Mouse (Mus musculus) cerebellum, postnatal 4 days (tissue): ENCODE data around the gene Ifitm5.
"Not testable (repeated sequence)": the region's sequence is repeated elsewhere in the genome, so short reads cannot be mapped to it uniquely, and the experiment has no call there.

ENCODE experiments used
- DNase-seq, 2 experiments: peaks; one replicate each; pipeline ENCODE4 v3.0.0; 2022; ENCODE audit warnings: low spot score in 2 of 2, mixed read lengths in 1 of 2

Ifitm5 gene

DNA sequence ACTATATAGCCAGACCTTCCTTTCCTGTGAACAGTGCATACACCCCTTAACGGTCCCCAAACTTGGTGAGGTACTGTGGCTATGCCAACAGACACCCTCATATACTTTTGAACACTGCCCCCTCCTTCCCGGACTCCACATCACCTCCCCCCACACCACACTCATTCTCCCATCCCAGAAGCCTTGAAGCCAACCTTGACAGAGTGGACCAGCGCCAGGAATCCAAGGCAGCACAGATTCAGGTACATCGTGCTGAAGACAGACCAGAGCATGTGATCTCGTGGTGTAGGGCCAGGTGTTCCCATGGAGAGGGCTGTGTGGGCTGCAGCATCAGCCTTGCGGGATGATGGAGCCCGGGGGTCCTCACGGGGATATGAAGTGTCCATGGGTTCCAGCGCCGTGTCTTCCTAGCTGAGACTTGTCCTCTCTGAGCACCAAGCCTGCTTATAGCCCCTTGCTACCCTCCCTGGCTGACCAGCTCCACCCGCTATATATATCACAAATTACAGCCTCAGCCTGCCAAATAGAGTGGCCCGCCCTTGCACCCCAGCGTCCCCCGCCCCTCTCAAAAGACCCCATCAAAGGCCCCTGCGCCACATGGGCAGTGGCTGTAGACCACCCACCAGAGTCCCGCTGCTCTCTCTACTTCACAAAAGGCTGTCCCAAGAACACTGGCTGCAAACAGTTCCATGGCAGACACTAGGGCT lies at the start of gene Ifitm5:
Ifitm5 (minus strand) TSS at position 468 of the 707 bp plus-strand sequence.
- DNase-seq: no peak

DNA sequence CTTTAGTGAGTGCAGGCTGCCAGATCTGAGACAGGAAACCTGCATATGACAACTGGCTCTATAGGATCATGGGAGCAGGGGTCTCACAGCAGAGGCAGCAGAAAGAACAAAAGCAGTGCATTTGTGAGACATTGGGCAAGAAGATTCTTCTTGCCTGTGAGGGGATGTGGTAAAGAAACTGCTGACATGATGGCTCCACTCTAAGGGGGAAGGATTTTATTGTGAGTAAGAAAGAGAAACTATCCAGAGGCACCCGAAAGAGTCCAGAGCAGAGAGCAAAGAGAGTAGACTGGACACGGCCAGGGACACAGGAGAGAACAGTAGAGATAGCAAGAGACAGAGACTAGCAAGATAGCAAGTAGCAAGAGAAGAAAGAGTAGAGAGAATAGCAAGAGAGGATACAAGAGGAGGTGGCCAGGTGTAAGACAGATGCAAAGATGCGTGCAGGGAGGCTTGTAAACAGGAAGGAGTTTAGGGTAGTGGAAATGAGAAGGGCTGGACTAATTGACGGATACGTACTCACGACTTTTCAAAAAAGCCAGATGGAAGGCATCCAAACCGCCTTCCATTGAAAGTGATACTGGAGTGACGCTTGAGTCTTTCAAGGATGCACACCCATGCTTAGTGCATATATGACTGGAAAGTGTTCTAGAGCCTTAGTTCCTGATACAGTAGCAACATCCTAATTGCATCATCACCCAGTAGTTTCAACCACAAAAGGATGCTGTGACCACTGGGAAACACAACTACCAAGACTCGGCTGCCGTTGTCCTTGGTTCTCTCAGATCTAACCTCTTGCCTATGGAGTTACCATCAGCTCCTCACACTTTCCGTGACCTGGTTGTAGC lies 49.0 kb upstream of the Ifitm5 start:
- DNase-seq: no peak

DNA sequence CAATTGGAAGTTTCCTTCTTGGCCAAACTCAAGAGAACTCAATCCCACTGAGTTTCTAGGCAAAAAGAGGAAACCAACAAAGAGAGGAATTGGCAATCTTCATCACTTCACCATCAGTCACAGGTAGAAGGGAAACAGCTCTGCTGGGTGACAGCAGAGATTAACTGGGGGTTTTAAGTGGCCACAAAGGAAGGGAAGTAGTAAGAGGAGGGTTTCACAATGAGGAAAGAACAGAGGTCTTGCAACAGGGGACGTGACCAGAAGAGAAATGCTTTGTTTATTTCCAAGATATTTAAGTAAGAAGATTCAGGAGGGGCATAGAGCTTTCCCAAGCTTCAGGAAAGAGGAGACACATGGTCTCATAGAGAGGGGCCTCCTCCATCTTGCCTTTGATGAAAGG lies 47.7 kb upstream of the Ifitm5 start:
- DNase-seq: no peak

- DNase-seq: no peak
Measured at GRCm38 (mm10) chr7:140991117-140991689, 41.1 kb upstream of the Ifitm5 start.

DNA sequence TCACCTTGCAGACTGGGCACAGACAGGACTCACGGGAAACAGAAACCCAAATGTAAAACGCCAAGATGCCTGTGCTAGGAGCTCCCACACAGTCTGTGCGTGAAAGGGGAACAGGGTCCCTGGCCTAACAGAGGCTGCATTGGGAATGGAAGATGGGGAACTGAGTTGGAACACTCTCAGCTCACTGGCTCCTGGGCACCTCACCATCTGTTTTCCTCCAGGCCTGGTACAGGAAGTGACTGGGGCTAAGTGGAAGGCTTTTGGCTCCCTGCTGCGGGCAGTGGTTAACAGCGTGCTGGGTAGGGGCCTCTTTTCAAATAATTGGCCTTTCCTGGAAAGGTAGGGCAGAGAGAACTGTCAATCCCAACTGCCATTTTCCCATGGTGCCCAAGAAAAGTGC lies 40.5 kb upstream of the Ifitm5 start:
- DNase-seq: no peak

- no peak for DNase-seq
Measured at GRCm38 (mm10) chr7:140990185-140990584, 40.1 kb upstream of the Ifitm5 start.

DNA sequence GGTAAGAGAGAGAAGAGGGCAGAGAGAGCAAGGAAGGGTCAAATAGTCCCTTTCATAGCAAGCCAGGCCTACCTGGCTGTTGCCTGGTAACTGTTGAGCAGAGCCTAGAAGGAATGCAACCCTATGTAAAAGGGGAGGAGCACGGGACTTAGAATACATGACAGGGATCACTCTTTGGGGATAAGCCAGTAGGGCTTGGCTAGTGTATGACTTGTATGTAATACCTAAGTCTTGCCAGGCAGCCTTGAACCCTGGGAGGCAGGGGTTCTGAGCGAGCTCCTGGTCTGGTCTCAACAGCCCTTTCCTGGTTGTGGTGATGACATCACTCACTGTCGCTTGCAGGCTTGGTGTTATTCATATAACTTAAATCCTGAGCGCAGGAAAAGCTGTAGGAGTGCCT lies 38.9 kb upstream of the Ifitm5 start:
- no peak for DNase-seq

DNA sequence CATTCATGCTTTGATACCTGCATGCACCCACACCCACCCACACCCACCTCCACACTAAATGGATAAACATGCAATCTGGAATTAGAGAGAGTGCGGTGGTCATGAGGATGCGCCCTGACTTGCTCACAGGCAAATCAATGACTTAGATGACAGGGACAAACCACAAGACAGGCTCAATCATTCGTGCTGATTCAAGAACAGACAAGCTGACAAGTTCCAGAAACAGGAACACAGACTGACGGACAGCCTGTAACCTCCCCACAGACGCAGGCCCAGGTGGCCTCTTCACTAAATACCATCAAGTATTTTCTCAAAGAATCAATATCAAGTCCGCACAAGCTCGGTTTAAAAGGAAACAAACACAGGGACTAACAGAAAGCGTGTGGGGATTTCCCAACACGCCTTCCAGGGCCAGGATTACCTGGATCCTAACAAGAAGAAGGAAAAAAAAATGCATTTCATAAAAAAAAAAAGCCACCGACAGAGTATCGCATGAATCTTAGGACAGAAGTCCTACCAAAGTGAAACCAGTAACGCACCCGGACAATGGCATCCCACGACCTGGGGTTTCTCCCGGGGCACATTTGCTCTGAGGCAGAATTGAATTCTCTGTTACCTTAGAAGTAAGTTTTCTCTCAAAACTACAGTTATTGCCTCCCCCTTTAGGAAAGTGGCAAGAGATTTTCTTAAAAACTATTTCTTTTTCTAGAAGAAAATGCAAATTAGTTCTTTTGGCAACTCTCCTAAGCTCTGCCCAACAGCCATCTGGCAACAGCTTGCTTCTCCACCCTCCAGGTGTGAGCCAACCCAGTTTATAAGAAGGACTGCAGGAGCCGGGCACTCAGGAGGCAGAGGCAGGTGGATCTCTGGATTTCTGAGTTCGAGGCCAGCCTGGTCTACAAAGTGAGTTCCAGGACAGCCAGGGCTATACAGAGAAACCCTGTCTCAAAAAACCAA lies 37.4 kb upstream of the Ifitm5 start:
- DNase-seq: no peak

DNA sequence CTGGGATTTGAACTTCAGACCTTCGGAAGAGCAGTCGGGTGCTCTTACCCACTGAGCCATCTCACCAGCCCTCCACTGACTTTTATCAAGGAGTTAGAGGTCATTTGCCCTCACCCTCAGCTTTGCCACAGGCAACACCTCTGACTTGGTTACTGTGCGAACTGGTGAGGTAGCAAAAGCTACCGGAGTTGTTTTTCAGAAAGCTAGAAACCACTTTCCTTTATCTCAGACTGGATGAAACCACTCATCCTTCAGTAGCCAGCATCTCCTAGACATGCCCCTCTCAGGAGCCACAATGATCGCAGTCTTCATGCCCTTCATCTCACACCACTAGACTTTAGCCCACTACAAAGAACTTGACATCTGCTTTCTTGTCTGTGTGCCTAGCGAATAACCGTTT lies 32.9 kb upstream of the Ifitm5 start:
- no peak for DNase-seq

- no peak for DNase-seq
Measured at GRCm38 (mm10) chr7:140981704-140982103, 31.6 kb upstream of the Ifitm5 start.

GRCm38 (mm10) chr7:140976720-140977119 lies 26.6 kb upstream of the Ifitm5 start:
- not testable (repeated sequence) for DNase-seq

- no peak for DNase-seq
Measured at GRCm38 (mm10) chr7:140975465-140975864, 25.4 kb upstream of the Ifitm5 start.

- no peak for DNase-seq
Measured at GRCm38 (mm10) chr7:140974940-140975339, 24.8 kb upstream of the Ifitm5 start.

- no peak for DNase-seq
Measured at GRCm38 (mm10) chr7:140973396-140974165, 23.5 kb upstream of the Ifitm5 start.

DNA sequence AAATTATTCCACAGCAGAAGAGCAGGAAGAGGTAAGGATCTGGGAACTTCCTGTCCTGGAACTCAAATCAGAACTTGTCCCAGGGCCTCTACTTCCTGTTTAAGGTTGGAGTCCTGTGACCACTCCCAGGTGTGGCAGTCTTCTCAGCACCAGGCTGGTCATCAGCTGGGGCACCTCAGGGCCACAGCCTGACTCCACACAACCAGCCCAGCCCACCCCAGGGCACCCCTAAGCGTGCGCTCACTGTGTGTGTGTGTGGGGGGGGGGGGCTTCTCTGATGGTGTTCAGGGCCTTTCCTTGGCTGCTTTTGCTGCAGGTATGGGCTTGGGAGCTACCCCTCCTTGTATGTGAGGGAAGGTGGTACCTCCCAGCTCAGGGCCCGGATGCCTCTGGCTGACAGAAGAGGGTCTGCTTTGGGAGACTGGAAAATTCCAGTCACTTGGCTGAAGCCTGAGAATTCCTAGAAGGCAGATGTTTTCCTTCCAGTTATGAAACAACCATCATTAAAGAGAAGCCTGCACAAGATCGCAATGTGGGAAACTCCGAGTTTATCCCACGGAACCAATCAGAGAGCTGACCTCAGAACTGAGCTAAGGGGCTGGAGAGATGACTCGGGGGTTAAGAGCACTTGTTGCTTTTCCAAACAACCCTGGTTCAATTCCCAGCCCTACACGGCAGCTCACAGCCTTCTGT lies 21.5 kb upstream of the Ifitm5 start:
- no peak for DNase-seq

- DNase-seq: no peak
Measured at GRCm38 (mm10) chr7:140970931-140971330, 20.8 kb upstream of the Ifitm5 start.

- not testable (repeated sequence) for DNase-seq
Measured at GRCm38 (mm10) chr7:140968710-140969109, 18.6 kb upstream of the Ifitm5 start.

DNA sequence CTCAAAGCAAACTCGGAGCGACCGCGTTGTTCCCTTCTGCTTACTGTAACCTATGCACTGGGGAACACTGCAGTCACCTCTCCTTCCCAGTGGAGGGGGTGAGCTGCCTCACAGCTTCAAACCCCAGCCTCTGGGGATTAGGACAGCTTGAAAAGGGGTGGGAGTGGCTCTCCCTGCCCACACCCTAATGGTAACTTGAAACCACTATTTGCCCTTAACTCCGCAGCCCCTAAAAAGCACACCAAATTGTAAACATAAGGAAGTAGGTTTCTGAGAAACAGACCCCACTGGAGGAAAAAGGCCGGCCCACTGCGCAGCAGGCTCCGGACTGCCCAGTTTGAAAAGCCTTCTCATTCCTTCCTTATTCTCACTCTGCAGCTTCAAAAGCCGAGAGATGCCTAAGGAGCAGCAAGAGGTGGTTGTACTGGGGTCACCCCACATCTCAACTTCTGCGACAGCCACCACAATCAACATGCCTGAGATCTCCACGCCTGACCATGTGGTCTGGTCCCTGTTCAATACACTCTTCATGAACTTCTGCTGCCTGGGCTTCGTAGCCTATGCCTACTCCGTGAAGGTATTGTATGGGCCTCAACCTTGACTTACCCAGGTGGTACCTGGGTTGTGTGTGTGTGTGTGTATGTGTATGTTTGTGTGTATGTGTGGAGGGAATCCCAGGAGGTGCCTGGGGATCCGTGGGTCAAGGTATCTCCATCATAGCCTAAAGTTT lies 17.9 kb upstream of the Ifitm5 start:
- no peak for DNase-seq

GRCm38 (mm10) chr7:140966921-140967320 lies 16.8 kb upstream of the Ifitm5 start, which contains the start of gene Ifitm1:
Ifitm1 (plus strand) TSS chr7:140967221.
- DNase-seq: no peak
